Mouse (Mus musculus) embryonic facial prominence, embryonic 14.5 days (tissue): ENCODE measurements around the gene Eif4a2. TPM values are rescaled to one million over a fixed set of nuclear protein-coding genes. Genes with fewer than 3 reads are reported as not detected.
A peak's percentile ranks its signal among the peaks of the same experiment; 100 is the strongest.
"Not testable (repeated sequence)": the region's sequence is repeated elsewhere in the genome, so short reads cannot be mapped to it uniquely, and the experiment has no call there.

Experiments
- ATAC-seq: fragments of 200-750 bp; cut with Nextera tagmentation; 2 replicates; pipeline ENCODE4 v1.8.0; 2017; ENCODE audit warnings: low read depth, moderate number of reproducible peaks, moderate TSS enrichment
- DNase-seq: peaks from one replicate; pipeline ENCODE4 v3.0.0-alpha.2; 2015; ENCODE audit warnings: low spot score
- H3K27ac ChIP-seq: fragments of 300-500 bp; sonication (generic); replicated peaks from 2 replicates; pipeline ENCODE4 v1.5.1; 2014; ENCODE audit warnings: low read depth, mild to moderate bottlenecking, low read length, moderate library complexity
- H3K27me3 ChIP-seq: fragments of 300-500 bp; sonication (generic); replicated peaks from 2 replicates; pipeline ENCODE4 v1.6.1; 2014; ENCODE audit warnings: low read length; ENCODE audit not compliant: control insufficient read depth, insufficient read depth
- H3K36me3 ChIP-seq: fragments of 300-500 bp; sonication (generic); 2 replicates; pipeline ENCODE4 v1.6.1; 2014; ENCODE audit warnings: low read length, mixed read lengths; ENCODE audit not compliant: control insufficient read depth, insufficient read depth
- H3K4me1 ChIP-seq: fragments of 300-500 bp; sonication (generic); 2 replicates; pipeline ENCODE4 v1.6.1; 2014; ENCODE audit warnings: antibody characterized with exemption, low read length; ENCODE audit not compliant: control insufficient read depth, insufficient read depth
- H3K4me2 ChIP-seq: fragments of 300-500 bp; sonication (generic); 2 replicates; pipeline ENCODE4 v1.6.1; 2014; ENCODE audit warnings: low read depth, mild to moderate bottlenecking, low read length, moderate library complexity, mixed read lengths
- H3K4me3 ChIP-seq: fragments of 300-500 bp; sonication (generic); 2 replicates; pipeline ENCODE4 v1.5.1; 2014; ENCODE audit warnings: low read depth, mild to moderate bottlenecking, low read length
- H3K9ac ChIP-seq: fragments of 300-500 bp; sonication (generic); 2 replicates; pipeline ENCODE4 v1.6.1; 2014; ENCODE audit warnings: low read depth, mild to moderate bottlenecking, low read length, moderate library complexity, mixed read lengths
- H3K9me3 ChIP-seq: fragments of 300-500 bp; sonication (generic); 2 replicates; pipeline ENCODE4 v1.6.1; 2016; ENCODE audit warnings: low read length; ENCODE audit not compliant: control insufficient read depth
- WGBS: fragments of 180-500 bp; shearing (Covaris S2); extraction: QIAGEN DNeasy Blood & Tissue Kit; methylation state at CpG from one replicate; pipeline ENCODE4 v1.1.7; 2014; 5-methylcytosine and 5-hydroxymethylcytosine counted together
- polyA plus RNA-seq: library from polyadenylated mRNA; unstranded; fragments of >200 nt; fragmentation: Nextera tagmentation; extraction: Ambion mirVana; gene quantifications from 2 replicates; pipeline ENCODE4 v1.2.1, GENCODE M21; 2014

The Eif4a2 gene
- polyA plus RNA-seq, 1 experiment from 2014 or later, result 249 TPM

GRCm38 (mm10) chr16:23091345-23091744 is 15.9 kb upstream of the Eif4a2 start:
- H3K9me3 ChIP-seq, H3K4me1 ChIP-seq, ATAC-seq, H3K27me3 ChIP-seq, H3K9ac ChIP-seq, H3K36me3 ChIP-seq, DNase-seq, H3K27ac ChIP-seq, H3K4me2 ChIP-seq, H3K4me3 ChIP-seq: not testable (repeated sequence)

GRCm38 (mm10) chr16:23093321-23093953 is 13.8 kb upstream of the Eif4a2 start:
- ATAC-seq (no peak), DNase-seq (no peak)
- H3K9ac ChIP-seq, result no peak overlapping the region
- no peak overlapping the region for H3K4me3 ChIP-seq
- H3K27ac ChIP-seq, result no peak overlapping the region
- 80% methylated on average over 13 of the region's 13 CpGs for WGBS
- H3K9me3 ChIP-seq, result no peaks in the 10 kb centered on the region
- no peaks in the 10 kb centered on the region for H3K4me1 ChIP-seq
- no peak overlapping the region for H3K4me2 ChIP-seq
- H3K27me3 ChIP-seq, result no peaks in the 10 kb centered on the region
- no peaks in the 10 kb centered on the region for H3K36me3 ChIP-seq

GRCm38 (mm10) chr16:23094136-23094535 is 13.1 kb upstream of the Eif4a2 start:
- H3K27me3 ChIP-seq, result no peaks in the 10 kb centered on the region
- no peaks in the 10 kb centered on the region for H3K9me3 ChIP-seq
- H3K4me3 ChIP-seq, result no peak overlapping the region
- no peak overlapping the region for H3K27ac ChIP-seq
- DNase-seq (no peak), ATAC-seq (no peak)
- H3K9ac ChIP-seq, result no peak overlapping the region
- no peaks in the 10 kb centered on the region for H3K4me1 ChIP-seq
- no peaks in the 10 kb centered on the region for H3K36me3 ChIP-seq
- H3K4me2 ChIP-seq, result no peak overlapping the region
- 86% methylated on average over 6 of the region's 6 CpGs for WGBS

GRCm38 (mm10) chr16:23095581-23095980 is 11.7 kb upstream of the Eif4a2 start:
- not testable (repeated sequence) for H3K4me1 ChIP-seq, H3K9ac ChIP-seq, H3K36me3 ChIP-seq, H3K4me2 ChIP-seq, H3K9me3 ChIP-seq, H3K27me3 ChIP-seq, H3K4me3 ChIP-seq, ATAC-seq, DNase-seq, H3K27ac ChIP-seq
- WGBS, result 88% methylated on average over 5 of the region's 5 CpGs

GRCm38 (mm10) chr16:23096886-23097285 is 10.4 kb upstream of the Eif4a2 start:
- H3K4me1 ChIP-seq, DNase-seq, ATAC-seq, H3K27ac ChIP-seq, H3K9me3 ChIP-seq, H3K4me2 ChIP-seq, H3K4me3 ChIP-seq, H3K36me3 ChIP-seq, H3K9ac ChIP-seq: not testable (repeated sequence)
- H3K27me3 ChIP-seq, result peaks cover 11% of the 10 kb centered on the region
- WGBS, result 100% methylated on average over 1 of the region's 1 CpGs

GRCm38 (mm10) chr16:23097290-23098104 is 9.7 kb upstream of the Eif4a2 start:
- not testable (repeated sequence) for H3K4me3 ChIP-seq, DNase-seq, H3K27ac ChIP-seq, H3K36me3 ChIP-seq, H3K4me2 ChIP-seq, H3K4me1 ChIP-seq, H3K9me3 ChIP-seq, ATAC-seq, H3K9ac ChIP-seq
- WGBS, result 80% methylated on average over 8 of the region's 8 CpGs
- peaks cover 11% of the 10 kb centered on the region for H3K27me3 ChIP-seq

GRCm38 (mm10) chr16:23098105-23098452 is 9.2 kb upstream of the Eif4a2 start:
- not testable (repeated sequence) for H3K36me3 ChIP-seq, ATAC-seq, H3K4me3 ChIP-seq, DNase-seq, H3K27ac ChIP-seq, H3K9me3 ChIP-seq, H3K9ac ChIP-seq, H3K4me1 ChIP-seq, H3K4me2 ChIP-seq
- H3K27me3 ChIP-seq, result peaks cover 11% of the 10 kb centered on the region
- 97% methylated on average over 1 of the region's 1 CpGs for WGBS

- peak overlapping the region; percentile 44 for H3K9ac ChIP-seq
- H3K4me3 ChIP-seq, result peak overlapping the region; percentile 33
- H3K36me3 ChIP-seq, result no peaks in the 10 kb centered on the region
- WGBS, result 8% methylated on average over 12 of the region's 12 CpGs
- no peak for DNase-seq
- H3K27me3 ChIP-seq, result peaks cover 11% of the 10 kb centered on the region
- no peak for ATAC-seq
- H3K4me1 ChIP-seq, result no peaks in the 10 kb centered on the region
- peak overlapping the region; percentile 54 for H3K4me2 ChIP-seq
- H3K9me3 ChIP-seq, result no peaks in the 10 kb centered on the region
- no peak overlapping the region for H3K27ac ChIP-seq
These were observed 7.6 kb upstream of the Eif4a2 start for GRCm38 (mm10) chr16:23099632-23100031.
